Mouse (Mus musculus) kidney, postnatal 14 days (tissue): ENCODE results near the gene Fggy.

Source experiments
- DNase-seq: peaks from one replicate; pipeline ENCODE4 v3.0.0; 2022; ENCODE audit warnings: mixed read lengths

Fggy gene

GRCm38 (mm10) chr4:95862781-95863499 lies 305.6 kb downstream of the Fggy start:
- DNase-seq, result peak; percentile 21

GRCm38 (mm10) chr4:95863500-95863803 lies 306.1 kb downstream of the Fggy start:
- DNase-seq, result no peak

- DNase-seq, result no peak
Measured at GRCm38 (mm10) chr4:95865251-95865650, 307.9 kb downstream of the Fggy start.

GRCm38 (mm10) chr4:95865882-95866281 lies 308.6 kb downstream of the Fggy start:
- no peak for DNase-seq

- DNase-seq, result no peak
Measured at GRCm38 (mm10) chr4:95867103-95867502, 309.8 kb downstream of the Fggy start.

GRCm38 (mm10) chr4:95868348-95868747 lies 311.0 kb downstream of the Fggy start:
- DNase-seq, result no peak

- DNase-seq, result peak; percentile 68
Measured at GRCm38 (mm10) chr4:95871216-95871881, 314.0 kb downstream of the Fggy start.

- DNase-seq, result no peak
Measured at GRCm38 (mm10) chr4:95875896-95876295, 318.6 kb downstream of the Fggy start.

- no peak for DNase-seq
Measured at GRCm38 (mm10) chr4:95877436-95877835, 320.1 kb downstream of the Fggy start.

- DNase-seq, result no peak
Measured at GRCm38 (mm10) chr4:95881751-95882350, 324.5 kb downstream of the Fggy start.

GRCm38 (mm10) chr4:95884184-95885145 lies 327.2 kb downstream of the Fggy start:
- DNase-seq, result no peak

GRCm38 (mm10) chr4:95895199-95895754 lies 338.0 kb downstream of the Fggy start:
- no peak for DNase-seq

- DNase-seq, result no peak
Measured at GRCm38 (mm10) chr4:95896571-95896970, 339.3 kb downstream of the Fggy start.

- DNase-seq, result no peak
Measured at GRCm38 (mm10) chr4:95897236-95897874, 340.0 kb downstream of the Fggy start.

- DNase-seq, result no peak
Measured at GRCm38 (mm10) chr4:95898714-95899113, 341.4 kb downstream of the Fggy start.

- no peak for DNase-seq
Measured at GRCm38 (mm10) chr4:95899926-95900712, 342.8 kb downstream of the Fggy start.

GRCm38 (mm10) chr4:95900815-95901214 lies 343.5 kb downstream of the Fggy start:
- no peak for DNase-seq

- no peak for DNase-seq
Measured at GRCm38 (mm10) chr4:95906141-95906540, 348.8 kb downstream of the Fggy start.

- no peak for DNase-seq
Measured at GRCm38 (mm10) chr4:95909689-95910654, 352.7 kb downstream of the Fggy start.

GRCm38 (mm10) chr4:95913026-95913425 lies 355.7 kb downstream of the Fggy start:
- DNase-seq, result no peak
